Mouse (Mus musculus) erythroblast, adult 5-6 weeks (primary cell): ENCODE measurements at regions not wholly inside any gene's neighbourhood (a gene's known extent, or its start where the extent isn't known, plus 50 kb on each side); places are given as distances from the start of the nearest gene placed in this dataset.

Experiments
- ATAC-seq: replicated peaks from 2 replicates; pipeline ENCODE4 v1.8.0; 2016; ENCODE audit warnings: moderate number of reproducible peaks, mild to moderate bottlenecking, moderate TSS enrichment, inconsistent platforms; ENCODE audit not compliant: poor library complexity, low FRiP score, severe bottlenecking

DNA sequence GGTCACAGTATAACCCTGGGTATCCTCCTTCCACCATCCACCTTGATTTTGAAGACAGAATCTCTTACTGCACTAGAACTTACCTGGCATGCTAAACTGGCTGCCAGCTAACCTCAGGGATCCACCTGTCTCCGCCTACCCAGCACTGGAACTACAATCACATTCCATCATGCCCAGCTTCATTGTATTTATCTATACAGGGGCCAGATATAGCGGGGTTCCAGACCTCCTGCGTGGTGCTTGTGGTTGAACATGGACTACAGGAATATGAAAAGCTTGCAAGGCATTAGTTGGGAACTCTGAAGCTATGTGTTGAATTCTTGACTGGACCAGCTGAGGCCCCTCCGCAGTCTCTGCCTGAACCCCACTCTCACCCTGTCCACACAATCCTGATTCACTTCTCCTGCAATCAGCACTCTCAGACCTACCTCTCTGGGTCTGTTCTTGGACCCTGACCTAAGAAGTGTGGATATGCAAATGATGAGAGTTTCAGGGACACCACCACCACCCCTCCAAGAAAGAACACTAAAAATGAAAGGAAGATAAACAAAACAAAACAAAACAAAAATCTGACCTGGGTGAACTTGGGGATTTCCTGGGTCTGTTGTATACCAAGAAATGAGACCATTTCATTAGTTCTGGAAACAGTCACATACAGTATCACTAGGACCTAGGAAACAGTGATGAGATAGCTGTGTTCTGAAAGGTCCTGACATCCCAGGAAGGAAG lies 216.4 kb upstream of the Hs6st1 start:
- no peak for ATAC-seq

DNA sequence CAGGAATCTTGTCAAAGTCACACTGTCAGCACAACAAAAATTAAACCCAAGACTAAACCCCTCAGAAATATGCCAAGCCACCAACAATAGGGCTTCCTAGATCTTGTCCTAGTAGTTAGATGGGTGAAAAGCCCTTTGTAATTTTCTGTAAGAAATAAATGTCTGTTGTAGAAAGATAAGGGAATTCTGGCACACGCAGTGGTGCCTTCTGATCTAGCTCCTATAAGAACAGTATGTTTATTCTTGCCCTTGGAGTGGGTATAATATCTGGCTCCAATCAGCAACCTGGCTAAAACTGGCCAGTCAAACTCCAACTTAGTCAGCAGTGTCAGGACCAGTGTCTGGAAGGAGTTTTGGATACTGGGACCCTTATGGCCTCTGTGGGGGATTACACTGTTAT lies 215.2 kb upstream of the Hs6st1 start:
- no peak for ATAC-seq

DNA sequence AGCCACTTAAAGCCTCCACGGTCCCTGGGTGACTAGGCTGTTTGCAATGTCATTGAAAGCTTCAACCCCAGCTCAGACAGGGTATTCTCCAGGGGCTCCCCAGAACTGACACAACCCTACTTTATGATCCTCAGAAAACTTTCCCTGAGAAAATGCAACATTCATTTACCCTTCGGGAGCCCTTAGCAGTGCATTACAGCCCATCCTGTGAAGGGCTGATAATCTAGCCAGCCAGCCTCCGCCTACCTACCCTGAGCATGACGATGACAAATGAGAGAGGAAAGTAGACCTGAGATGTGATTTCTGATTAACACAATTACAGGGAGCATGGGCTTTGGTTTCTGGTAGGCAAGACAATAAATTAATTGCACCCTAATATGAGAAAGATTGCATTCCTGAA lies 212.6 kb upstream of the Hs6st1 start:
- ATAC-seq = no peak

DNA sequence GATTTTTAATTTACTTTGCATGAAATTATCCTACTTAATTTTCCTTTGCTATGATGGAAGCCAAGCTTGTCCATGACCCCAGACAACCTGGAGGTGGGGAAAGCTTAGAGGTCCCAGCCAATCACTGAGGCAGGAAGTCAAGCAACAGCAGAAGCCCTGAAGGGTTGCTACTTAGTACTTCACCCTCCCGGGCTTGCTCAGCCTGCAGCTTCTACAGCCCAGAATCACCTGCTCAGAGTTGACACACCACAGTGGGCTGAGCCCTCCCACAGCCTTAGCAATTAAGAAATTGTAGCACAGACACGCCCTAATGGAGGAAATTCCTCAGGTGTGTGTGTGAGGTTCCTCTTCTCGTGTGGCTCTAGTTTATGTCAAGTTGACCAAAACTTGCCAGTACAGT lies 209.9 kb upstream of the Hs6st1 start:
- no peak for ATAC-seq

- ATAC-seq = no peak
Observed at GRCm38 (mm10) chr1:35860779-35861178, 207.4 kb upstream of the Hs6st1 start.

GRCm38 (mm10) chr1:35862196-35862595 lies 206.0 kb upstream of the Hs6st1 start:
- ATAC-seq = no peak

DNA sequence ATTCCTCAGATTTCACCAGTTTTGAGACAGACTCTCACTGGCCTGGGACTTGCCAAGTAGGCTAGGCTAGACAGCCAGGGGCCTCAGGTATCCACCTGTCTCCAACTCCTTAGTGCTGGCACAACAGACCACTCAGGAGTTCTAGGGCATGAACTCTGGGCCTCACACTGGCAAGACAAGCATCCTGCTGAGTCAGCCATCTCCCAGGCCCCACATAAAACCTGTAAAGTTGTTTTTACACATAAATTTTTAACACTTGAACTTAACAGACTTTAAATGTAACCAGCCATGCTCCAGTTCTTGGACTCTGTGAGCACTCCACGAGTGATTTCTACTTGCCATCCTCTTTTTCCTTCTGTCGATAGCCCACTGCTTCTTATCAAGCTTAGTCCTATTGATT lies 205.5 kb upstream of the Hs6st1 start:
- ATAC-seq = no peak

DNA sequence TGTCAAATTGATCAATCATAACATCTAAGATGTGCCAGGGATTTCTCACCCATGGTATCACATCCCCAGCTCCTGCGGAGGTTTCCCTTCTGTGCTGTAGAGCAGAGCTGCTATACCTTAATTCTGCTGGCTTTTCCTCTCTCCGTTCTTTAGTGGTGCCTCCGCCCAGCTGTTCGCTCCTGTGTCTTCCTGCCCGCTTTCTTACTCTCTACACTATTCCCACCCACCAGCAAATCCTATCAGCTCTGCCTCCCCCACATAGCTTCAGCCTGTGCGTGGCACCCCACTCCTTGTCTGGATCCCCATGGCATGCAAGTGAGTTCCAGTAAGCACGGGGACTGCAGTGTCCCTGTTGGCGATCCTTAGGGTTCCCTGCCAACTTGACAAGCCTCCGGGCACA lies 204.0 kb upstream of the Hs6st1 start:
- ATAC-seq = no peak

- no peak for ATAC-seq
Observed at GRCm38 (mm10) chr1:35865263-35865662, 202.9 kb upstream of the Hs6st1 start.

DNA sequence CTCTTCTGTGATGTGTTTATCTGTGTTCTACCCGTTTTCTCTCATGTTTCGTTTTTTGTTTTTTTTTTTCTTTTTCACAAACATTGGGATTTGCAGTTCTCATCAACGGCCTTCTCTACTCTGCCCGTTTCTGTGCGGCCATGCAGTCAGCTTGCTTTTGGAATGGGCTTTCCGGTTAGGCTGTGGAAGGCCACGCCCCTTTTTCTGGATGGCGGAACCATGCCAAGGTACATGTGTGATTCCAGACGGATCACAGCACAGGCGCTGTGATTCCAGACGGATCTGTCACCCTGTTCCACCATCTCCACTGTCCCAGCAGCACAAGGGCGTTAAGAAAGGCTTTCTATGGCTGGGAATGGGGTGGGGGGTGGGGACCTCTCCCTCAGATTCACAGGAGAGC lies 201.6 kb upstream of the Hs6st1 start:
- ATAC-seq = no peak

GRCm38 (mm10) chr1:35869381-35870143 lies 198.6 kb upstream of the Hs6st1 start:
- peak; percentile 94 for ATAC-seq

DNA sequence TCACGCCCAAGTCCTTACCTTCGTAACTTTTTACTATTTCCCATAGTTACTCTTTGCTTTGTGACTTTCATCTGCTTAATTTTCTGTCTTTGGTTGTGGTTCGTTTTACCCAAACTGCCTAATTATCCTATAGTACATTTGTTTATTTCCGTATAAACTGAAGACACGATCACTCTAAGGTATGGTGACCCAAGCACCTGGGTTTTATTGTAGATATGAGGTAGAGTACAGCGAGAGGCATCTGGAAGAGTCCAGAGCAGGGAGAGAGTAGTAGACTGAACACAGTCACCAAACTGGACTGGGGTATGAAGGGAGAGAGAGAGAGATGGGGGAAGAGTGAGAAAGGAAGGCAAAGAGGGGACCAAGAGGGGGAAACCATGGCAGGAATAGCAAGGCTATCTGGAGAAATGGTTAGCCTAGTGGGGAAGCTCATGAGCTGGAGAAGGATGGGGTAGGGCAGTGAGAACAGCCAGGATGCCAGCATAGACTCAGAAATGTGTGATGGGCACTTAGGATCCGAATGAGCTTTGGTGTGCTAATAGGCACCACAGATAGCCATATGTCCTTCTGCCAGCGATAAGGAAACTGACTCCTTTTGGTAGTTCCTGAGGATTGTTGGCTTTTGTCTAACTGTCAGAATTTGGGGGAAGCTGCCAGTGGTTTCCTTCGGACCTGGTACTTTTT lies 197.9 kb upstream of the Hs6st1 start:
- peak; percentile 50; the same call in 1 of the 2 replicates for ATAC-seq

DNA sequence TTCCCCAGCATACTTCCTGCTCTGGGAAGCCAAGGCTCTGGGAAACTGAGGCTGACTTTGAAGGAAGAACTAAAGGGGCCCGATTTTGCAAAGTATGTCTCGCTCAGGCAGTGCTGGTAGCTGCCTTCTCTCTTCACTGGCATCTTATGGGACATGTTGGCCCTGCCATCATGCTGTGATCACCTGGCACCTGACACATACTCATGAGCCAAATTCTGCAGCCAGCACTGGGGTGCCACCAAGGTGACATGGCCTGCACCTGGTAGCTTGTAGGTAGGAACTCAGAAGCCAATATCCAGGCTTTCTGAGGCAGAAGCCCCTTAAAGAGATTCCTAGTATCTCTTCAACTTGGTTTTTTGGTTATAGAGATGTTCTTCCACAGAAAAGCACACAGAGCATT lies 195.2 kb upstream of the Hs6st1 start:
- no peak for ATAC-seq

GRCm38 (mm10) chr1:35875210-35875811 lies 192.9 kb upstream of the Hs6st1 start:
- no peak for ATAC-seq

- ATAC-seq = no peak
Observed at GRCm38 (mm10) chr1:35878426-35878825, 189.8 kb upstream of the Hs6st1 start.

DNA sequence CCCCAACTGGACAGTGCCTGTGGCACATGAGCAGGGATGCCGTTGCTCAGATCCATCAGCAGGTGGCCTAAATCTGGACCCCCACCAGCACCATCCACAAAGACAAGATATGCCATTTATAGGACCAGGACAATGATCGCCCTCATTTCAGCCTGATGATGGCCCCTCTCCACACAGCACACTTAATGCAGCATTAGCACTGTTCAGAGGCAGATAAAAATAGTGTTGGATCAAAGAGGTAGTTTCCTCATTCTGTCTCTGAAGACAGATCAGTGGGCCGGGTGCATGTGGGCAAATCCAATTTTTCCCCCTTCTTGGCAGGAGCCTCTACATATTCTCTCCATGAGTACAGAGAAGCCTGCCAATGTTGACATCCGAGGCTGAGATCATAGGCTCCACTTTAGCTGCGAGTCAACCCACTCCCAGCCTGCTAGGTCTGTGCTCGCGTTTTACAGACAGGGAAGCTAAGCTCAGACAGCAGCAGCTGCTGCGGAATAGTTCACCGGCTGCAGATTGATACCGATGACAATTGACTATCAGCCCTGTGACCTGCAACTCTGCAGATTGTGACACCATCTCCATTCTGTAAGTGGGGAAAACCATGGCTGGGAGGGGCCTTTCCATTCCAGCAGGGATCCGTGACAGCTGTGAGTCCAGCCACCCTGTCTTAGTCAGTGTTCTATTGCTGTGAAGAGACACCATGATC lies 188.7 kb upstream of the Hs6st1 start:
- no peak for ATAC-seq

GRCm38 (mm10) chr1:35880562-35881265 lies 187.5 kb upstream of the Hs6st1 start:
- no peak for ATAC-seq

DNA sequence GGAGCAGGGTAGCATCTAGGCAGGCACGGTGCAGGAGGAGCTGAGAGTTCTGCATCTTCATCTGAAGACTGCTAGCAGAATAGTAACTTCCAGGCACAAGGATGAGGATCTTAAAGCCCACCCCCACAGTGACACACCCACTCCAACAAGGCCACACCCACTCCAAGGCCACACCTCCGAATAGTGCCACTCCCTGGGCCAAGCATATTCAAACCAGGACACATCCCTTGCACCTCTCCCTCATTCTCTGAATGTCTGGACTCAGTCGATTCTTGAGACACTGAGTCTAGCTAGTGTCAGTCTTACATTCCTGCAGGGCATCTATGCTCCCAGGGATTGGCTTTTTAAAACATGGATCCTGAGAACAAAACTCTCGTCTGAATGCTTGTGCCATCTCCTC lies 186.7 kb upstream of the Hs6st1 start:
- no peak for ATAC-seq

GRCm38 (mm10) chr1:35882101-35882500 lies 186.1 kb upstream of the Hs6st1 start:
- ATAC-seq = no peak
